Mouse (Mus musculus) MEL (cell line): ENCODE results near the gene Szrd1.

Source experiments
- CTCF ChIP-seq, 3 experiments: IDR thresholded peaks in 2 of 3; conservative IDR thresholded peaks in 1 of 3; 2 replicates each; pipeline ENCODE4 v1.5.1; 2011 to 2012; ENCODE audit warnings: low read length in 3 of 3, low read depth in 2 of 3, mild to moderate bottlenecking in 2 of 3, improper control_type of control experiment in 1 of 3, inconsistent platforms in 1 of 3, mixed read lengths in 1 of 3, moderate library complexity in 1 of 3; ENCODE audit not compliant: control insufficient read depth in 1 of 3, insufficient read depth in 1 of 3, poor library complexity in 1 of 3, severe bottlenecking in 1 of 3
- ELF1 ChIP-seq: IDR thresholded peaks from 2 replicates; pipeline ENCODE4 v1.6.1; 2014; ENCODE audit warnings: low read depth, mild to moderate bottlenecking, inconsistent platforms, low read length, improper control_type of control experiment, moderate library complexity
- EP300 ChIP-seq, 2 experiments: IDR thresholded peaks; 2 replicates each; pipeline ENCODE4 v1.6.1; 2011; ENCODE audit warnings: improper control_type of control experiment in 2 of 2, low read length in 2 of 2, low read depth in 1 of 2, mild to moderate bottlenecking in 1 of 2
- KAT2A ChIP-seq: conservative IDR thresholded peaks from 2 replicates; pipeline ENCODE4 v1.6.1; 2012; ENCODE audit warnings: low read depth, low read length, improper control_type of control experiment, inconsistent platforms
- MEF2A ChIP-seq: IDR thresholded peaks from 2 replicates; pipeline ENCODE4 v1.6.1; 2014; ENCODE audit warnings: low read depth, mild to moderate bottlenecking, inconsistent platforms, low read length, improper control_type of control experiment; ENCODE audit not compliant: poor library complexity, insufficient replicate concordance, severe bottlenecking; ENCODE audit errors: extremely low read depth
- MYB ChIP-seq: IDR thresholded peaks from 2 replicates; pipeline ENCODE4 v1.6.1; 2011; ENCODE audit warnings: mild to moderate bottlenecking, low read depth, low read length, improper control_type of control experiment
- POLR2A ChIP-seq, 2 experiments: IDR thresholded peaks; 2 replicates each; pipeline ENCODE4 v1.6.1; 2011 to 2012; ENCODE audit warnings: low read length in 2 of 2, mild to moderate bottlenecking in 2 of 2, control low read depth in 1 of 2, improper control_type of control experiment in 1 of 2, low read depth in 1 of 2, moderate library complexity in 1 of 2; ENCODE audit not compliant: control insufficient read depth in 1 of 2, insufficient read depth in 1 of 2, poor library complexity in 1 of 2

GRCm38 (mm10) chr4:141130704-141131342 is 8.8 kb downstream of the Szrd1 start:
- TF ChIP-seq MEF2A (no peak), POLR2A (IDR thresholded peaks at IDR 0.05; ENCODE audit: control insufficient read depth in 1 of 2, insufficient read depth in 1 of 2, low read depth in 1 of 2, low read length in 2 of 2, poor library complexity in 1 of 2) (no peak), CTCF (IDR thresholded peaks at IDR 0.05 in 2 of 3, conservative IDR thresholded peaks at IDR 0.05 in 1 of 3; ENCODE audit: control insufficient read depth in 1 of 3, insufficient read depth in 1 of 3, low read depth in 2 of 3, low read length in 3 of 3, poor library complexity in 1 of 3, severe bottlenecking in 1 of 3) (no peak), EP300 (IDR thresholded peaks at IDR 0.05; ENCODE audit: low read depth in 1 of 2, low read length in 2 of 2) (no peak), ELF1 (no peak), KAT2A (no peak), MYB (no peak)
